Mouse (Mus musculus) heart, embryonic 14.5 days (tissue): Measurements from ENCODE around the gene Slc25a47. TPM values are rescaled to one million over a fixed set of nuclear protein-coding genes. Genes with fewer than 3 reads are reported as not detected.

ENCODE experiments used
- microRNA counts: library from miRNA; unstranded; fragments of <30 nt; microRNA quantifications from one replicate; lab custom pipeline; 2016
- microRNA-seq: library from miRNA; unstranded; fragments of <30 nt; microRNA quantifications from one replicate; pipeline ENCODE4, GENCODE M21; 2016
- polyA plus RNA-seq: library from polyadenylated mRNA; unstranded; fragments of >200 nt; fragmentation: Nextera tagmentation; extraction: Ambion mirVana; gene quantifications from 2 replicates; pipeline ENCODE4 v1.2.1, GENCODE M21; 2014

The Slc25a47 gene
- polyA plus RNA-seq, 1 experiment from 2014 or later, result 4.6 TPM

MicroRNAs within 50 kb of the gene (microRNA counts, 519-probe panel; counts per million panel counts)
- microRNA mmu-miR-345-3p (lab: Ali Mortazavi, UCI), result 322 counts per million, percentile 70 among the panel's probes with 10 or more counts
- microRNA mmu-miR-345-5p (lab: Ali Mortazavi, UCI), result 322 counts per million, percentile 70 among the panel's probes with 10 or more counts

Small RNA genes lying within 50 kb of the gene (microRNA-seq; reads per million reads assigned to microRNA genes)
- gene Mir345, result 86.9 reads per million, percentile 51 among the genes with 10 or more reads in this experiment

Other genes with a start within 250 kb of the Slc25a47 start
- gene Degs2, start 133.7 kb upstream of the Slc25a47 start, polyA plus RNA-seq, result 0.72 and 0.93 TPM in 2 replicates
- 13.7 and 14.4 TPM in 2 replicates for gene Yy1, start 43.1 kb upstream of the Slc25a47 start, polyA plus RNA-seq
- 2.5 and 2.7 TPM in 2 replicates for gene Slc25a29, start 163 bp upstream of the Slc25a47 start, polyA plus RNA-seq
- 5.0 TPM in 2 replicates for gene Wdr25, start 57.6 kb downstream of the Slc25a47 start, polyA plus RNA-seq
- gene Wars, start 58.1 kb downstream of the Slc25a47 start, polyA plus RNA-seq, result 57.0 and 60.5 TPM in 2 replicates
- gene Begain, start 232.2 kb downstream of the Slc25a47 start, polyA plus RNA-seq, result 2.0 and 2.6 TPM in 2 replicates